Mouse (Mus musculus) gastrocnemius, adult 2 months (tissue): ENCODE measurements around the gene Krit1. TPM values are rescaled to one million over a fixed set of nuclear protein-coding genes. Genes with fewer than 3 reads are reported as not detected.
A peak's percentile ranks its signal among the peaks of the same experiment; 100 is the strongest.
"Not testable (repeated sequence)": the region's sequence is repeated elsewhere in the genome, so short reads cannot be mapped to it uniquely, and the experiment has no call there.

Source experiments
- DNase-seq: peaks from one replicate; pipeline ENCODE4 v3.0.0; 2022
- H3K27ac ChIP-seq: fragments of 200-600 bp; 2 replicates; pipeline ENCODE4 v1.8.1; 2022; ENCODE audit warnings: mild to moderate bottlenecking
- H3K4me3 ChIP-seq: fragments of 200-600 bp; 2 replicates; pipeline ENCODE4 v1.8.1; 2022; ENCODE audit warnings: mild to moderate bottlenecking, moderate library complexity
- CTCF ChIP-seq: fragments of 200-600 bp; IDR thresholded peaks from 2 replicates; pipeline ENCODE4 v1.8.1; 2022; ENCODE audit warnings: antibody characterized with exemption, mild to moderate bottlenecking, moderate library complexity
- intact Hi-C: fragments of 180-260 bp; cut with DNase I; formaldehyde crosslinking; loops from one replicate; pipeline ENCODE4 v1.15.1; 2025
- long read RNA-seq, 2 experiments: library from polyadenylated mRNA; stranded (forward); transcript quantifications; one replicate each; pipeline ENCODE4 v2.0.0; 2021
- total RNA-seq, 2 experiments: library from RNA; stranded (reverse); gene quantifications; 2 replicates each; pipeline ENCODE4 v1.2.3; 2021

Krit1 gene
- 10 to 100 TPM; 15.4 to 21.3 TPM for total RNA-seq
- long read RNA-seq, experiment 1, full-length matches to known transcripts: 7 of 18 reads
- long read RNA-seq, experiment 1, partial matches to known transcripts: 2 of 18 reads
- long read RNA-seq, experiment 1, other reads (novel, unspliced or antisense): 9 of 18 reads
- long read RNA-seq, experiment 2, transcript Krit1-201 (17 exons, 2,930 nt): major isoform, 6 of 17 reads
- long read RNA-seq, experiment 2, partial matches to known transcripts: 1 of 17 reads
- long read RNA-seq, experiment 2, other reads (novel, unspliced or antisense): 10 of 17 reads

DNA sequence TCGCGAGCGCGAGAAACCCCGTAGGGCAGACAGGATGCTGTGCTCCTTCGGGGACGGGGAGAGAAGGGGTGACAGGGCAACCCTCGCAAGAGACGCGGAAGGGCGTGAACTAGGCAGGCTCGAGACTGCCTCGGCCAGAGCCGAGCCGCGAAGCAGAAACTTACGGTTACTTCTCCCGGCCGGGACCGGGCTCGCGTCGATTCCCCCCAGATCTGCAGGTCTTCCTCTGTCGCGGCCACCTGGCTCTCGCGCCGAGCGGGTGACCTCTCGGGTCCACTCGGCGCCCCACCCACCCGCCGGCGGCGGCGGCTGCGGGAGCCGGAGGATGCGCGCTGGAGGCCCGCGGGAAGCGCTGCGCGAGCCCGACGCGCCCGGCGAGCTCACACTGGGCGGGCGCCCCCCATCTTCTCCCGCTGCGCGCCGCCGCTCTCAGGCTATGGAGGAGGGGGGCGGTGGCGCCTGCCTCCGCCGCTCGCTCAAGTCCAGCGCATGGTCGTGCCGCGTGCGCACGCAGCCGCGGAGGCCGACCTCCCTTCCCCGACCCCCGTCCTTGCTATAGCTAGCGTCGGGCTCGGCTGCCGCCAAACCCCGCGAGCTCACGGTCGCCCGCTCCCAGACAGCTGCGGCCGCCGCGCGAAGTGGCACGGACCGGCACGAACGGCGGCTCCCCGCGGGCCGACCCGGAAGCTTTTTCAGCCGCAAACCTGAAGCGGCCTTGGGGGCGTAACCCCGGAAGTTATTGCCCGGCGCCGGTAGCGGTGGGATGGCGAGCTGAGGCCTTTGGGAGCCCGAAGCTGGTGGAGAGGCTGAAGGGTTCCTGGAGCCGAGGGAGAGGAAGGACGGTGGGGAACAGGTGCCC is at the start of gene Krit1, which contains the start of gene Ankib1:
TSS of gene Krit1 (plus strand) at position 752 of the 859 bp plus-strand sequence.
TSS of gene Ankib1 (minus strand) at position 493 of the 859 bp plus-strand sequence.
- intact Hi-C loops: loop anchor here (5.0 to 10.0 kb wide), 2 partner anchors 155 to 392 kb away; partner anchors contain the start of gene Mterf1b
- H3K27ac ChIP-seq: peak within 1 kb of the TSS; percentile 87
- TF ChIP-seq CTCF: no peak
- peak; percentile 95 for DNase-seq
- peak within 1 kb of the TSS; percentile 92 for H3K4me3 ChIP-seq

DNA sequence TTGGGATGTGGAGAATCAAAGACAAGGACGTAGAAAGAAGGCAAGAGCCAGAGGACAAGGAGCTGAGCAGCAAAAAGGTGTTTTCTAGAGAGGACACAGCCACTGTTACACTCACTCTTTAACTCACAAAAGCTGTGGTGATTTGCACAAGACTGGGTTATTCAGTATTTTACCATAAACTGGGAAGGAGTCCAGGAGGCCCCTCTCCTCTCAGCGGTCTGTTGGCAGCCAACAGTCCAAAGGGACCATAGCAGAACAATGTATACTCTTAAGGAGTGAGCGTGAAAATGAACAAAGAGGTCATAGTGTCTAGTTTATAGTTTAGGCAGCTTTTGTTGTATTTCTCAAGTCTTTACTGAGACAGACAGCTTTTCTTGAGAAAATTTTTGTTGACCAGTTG is 31.5 kb upstream of the Krit1 start:
- DNase-seq: no peak
- TF ChIP-seq CTCF: no peak
- Histone ChIP-seq H3K27ac (no peak overlapping the region), H3K4me3 (no peak overlapping the region)
- intact Hi-C loops: no loop called here

DNA sequence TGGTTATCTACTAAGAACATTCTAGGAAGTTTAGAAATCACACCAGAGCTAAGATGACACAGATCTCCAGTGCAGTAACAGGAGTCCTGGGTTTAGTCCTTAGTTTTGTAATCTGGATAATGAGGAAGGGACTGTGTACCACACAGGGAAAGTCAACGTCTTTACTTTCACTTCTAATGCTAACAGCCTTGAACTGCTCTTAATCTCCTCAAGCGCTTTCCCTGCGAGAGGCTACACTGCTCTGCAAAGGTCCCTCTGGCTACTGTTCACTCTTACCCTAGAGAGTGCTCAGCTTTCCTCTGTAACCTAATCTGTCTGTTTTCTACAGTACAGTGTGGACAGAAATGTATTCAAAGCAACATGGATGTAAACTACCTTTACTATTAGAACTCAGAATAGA is 31.0 kb upstream of the Krit1 start:
- H3K4me3 ChIP-seq: no peak overlapping the region
- no peak for TF ChIP-seq CTCF
- no peak for DNase-seq
- no peak overlapping the region for H3K27ac ChIP-seq
- intact Hi-C loops: no loop called here

DNA sequence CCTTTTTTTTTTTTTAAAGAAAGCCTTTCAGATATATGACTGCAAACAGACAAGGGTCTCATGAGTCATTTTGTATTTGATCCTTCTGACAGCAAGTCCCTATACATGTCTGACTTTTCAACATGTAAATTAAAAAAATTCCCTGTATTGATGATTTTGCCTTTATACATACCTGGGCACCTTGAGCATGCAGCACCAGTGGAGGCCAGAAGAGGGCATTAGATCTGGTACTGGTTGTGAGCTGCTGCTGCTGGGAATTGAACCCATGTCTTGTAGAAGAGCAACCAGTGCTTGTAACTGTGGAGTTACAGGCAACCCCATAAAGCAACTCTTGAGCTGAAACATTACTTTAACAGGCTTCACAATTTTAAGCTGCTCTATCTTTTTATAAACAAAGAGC is 20.3 kb upstream of the Krit1 start:
- peak; percentile 33 for TF ChIP-seq CTCF
- DNase-seq: no peak
- no peak overlapping the region for H3K27ac ChIP-seq
- H3K4me3 ChIP-seq: no peak overlapping the region
- intact Hi-C loops: no loop called here

DNA sequence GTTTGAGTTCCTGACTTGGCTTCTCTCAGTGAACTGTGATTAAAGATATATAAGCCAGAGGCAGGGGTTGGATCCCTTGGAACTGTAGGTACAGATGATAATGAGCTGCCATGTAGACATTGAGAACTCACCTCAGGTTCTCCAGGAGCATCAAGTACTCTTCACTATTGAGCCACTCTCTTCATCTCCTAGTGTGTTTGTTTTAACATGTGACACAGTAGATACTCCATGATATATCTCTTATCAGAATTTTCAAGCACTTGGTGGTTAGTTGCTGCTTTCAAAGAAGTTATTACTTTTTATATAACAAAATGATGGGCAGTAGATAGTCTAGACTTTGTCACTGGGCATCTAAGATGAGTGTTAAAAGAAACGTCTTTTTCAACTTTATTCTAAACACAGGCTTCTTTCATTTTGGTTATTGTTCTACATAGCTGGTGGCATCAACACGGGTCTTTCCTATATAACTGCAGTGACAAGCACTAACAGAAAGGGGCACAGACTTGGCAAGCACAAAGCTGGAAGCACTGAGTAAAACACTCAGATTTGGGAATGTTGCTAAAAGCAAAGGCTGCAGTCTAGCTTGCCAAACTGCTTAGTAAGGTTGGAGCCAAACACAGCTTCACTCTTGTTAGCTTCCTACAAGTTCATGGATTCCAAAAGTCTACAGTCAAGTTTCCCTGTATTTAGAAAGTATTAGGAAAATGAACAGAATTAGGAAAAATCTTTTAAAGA is 18.9 kb upstream of the Krit1 start:
- no peak for DNase-seq
- Histone ChIP-seq H3K27ac (no peak overlapping the region), H3K4me3 (no peak overlapping the region)
- intact Hi-C loops: no loop called here
- no peak for TF ChIP-seq CTCF

DNA sequence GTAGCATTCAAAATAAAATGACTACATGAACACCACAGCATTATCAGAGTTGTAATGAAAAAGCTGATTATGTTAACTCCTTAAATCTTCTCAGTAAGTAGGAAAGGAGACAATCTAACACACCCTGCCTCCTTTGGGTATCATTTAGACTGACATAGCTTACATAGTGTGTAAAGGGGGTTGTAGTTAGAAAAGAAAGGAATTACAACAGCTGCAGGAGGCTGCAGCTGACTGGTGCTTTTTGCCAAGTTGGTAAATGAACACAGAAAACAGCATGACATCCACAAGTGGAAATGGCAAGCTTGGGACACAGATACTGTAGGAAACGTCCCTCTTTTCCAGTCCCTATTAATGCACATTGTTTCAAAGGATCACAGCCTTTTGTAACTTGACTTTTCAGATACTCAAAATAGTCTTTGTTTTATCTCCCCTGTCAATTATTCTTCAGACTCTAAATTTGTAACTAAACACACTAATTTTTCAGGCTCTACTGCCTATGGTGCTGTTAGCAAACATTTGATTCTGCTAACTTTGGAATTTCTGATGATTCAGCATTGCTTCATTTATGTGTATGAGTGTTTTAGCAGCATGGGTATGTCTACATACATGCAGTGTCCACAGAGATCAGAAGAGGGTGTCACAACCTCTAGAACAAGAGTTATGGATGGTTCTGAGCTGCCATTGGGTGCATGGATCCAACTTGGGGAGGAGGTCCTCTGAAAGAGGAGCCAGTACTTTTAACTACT is 18.1 kb upstream of the Krit1 start:
- H3K27ac ChIP-seq: no peak overlapping the region; the same call in 1 of the 2 replicates
- no peak for DNase-seq
- intact Hi-C loops: no loop called here
- no peak overlapping the region for H3K4me3 ChIP-seq
- TF ChIP-seq CTCF: no peak

DNA sequence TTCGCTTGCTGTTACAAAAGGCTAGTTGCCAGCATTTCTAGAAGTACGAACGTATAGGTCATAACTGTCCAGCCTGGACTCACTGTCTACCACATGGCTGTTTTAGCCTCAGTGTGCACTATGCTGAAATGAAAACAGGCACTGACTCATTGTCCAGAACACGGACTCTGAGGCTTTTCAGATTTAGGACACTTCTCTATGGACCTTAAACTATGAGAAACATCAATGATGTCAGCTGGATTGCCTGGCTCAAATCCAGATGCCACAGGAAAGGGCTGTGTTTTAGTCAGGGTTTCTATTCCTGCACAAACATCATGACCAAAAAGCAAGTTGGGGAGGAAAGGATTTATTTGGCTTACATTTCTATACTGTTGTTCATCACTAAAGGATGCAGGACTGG is 15.4 kb upstream of the Krit1 start:
- TF ChIP-seq CTCF: no peak
- H3K27ac ChIP-seq: no peak overlapping the region
- no peak overlapping the region for H3K4me3 ChIP-seq
- DNase-seq: peak; percentile 21
- intact Hi-C loops: no loop called here

DNA sequence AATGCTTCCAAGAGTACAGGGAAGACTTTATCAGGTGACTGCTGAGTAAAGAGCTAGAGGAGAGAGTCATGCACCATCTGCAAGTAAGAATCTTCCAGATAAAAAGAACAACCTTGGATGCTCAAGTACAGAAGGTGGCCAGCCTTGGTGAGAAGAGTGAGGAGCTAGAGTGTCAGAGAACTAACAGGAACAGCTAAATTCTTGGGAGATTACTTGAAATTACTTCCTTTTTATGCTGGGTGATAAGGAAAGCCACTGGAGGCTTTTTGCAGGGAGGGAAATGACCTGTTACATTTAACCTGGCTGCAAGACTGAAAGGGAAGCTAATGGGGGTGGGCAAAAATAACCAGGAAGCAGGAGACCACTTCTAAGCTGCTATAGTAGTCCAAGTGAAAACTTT is 11.9 kb upstream of the Krit1 start:
- no peak for DNase-seq
- TF ChIP-seq CTCF: no peak
- Histone ChIP-seq H3K27ac (no peak overlapping the region), H3K4me3 (no peak overlapping the region)
- intact Hi-C loops: no loop called here

DNA sequence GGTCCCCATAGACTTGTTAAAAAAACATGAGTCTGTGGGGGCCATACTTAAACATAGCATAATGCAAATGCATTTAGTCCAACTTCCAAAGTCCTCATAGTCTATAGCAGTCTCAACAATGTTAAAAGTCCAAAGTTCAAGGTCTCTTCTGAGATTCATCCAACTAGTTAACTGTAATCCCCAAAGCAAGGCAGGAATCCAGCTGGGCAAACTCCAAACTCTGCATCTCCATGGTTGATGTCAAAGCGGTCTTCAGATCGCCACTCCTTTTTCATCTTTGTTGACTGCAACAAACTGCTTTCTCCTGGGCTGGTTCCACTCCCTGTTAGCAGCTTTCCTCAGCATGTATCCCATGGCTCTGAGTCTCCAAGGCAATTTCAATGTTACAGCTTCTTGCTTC is 5.9 kb upstream of the Krit1 start:
- DNase-seq, H3K27ac ChIP-seq, intact Hi-C loops, H3K4me3 ChIP-seq: not testable (repeated sequence)

DNA sequence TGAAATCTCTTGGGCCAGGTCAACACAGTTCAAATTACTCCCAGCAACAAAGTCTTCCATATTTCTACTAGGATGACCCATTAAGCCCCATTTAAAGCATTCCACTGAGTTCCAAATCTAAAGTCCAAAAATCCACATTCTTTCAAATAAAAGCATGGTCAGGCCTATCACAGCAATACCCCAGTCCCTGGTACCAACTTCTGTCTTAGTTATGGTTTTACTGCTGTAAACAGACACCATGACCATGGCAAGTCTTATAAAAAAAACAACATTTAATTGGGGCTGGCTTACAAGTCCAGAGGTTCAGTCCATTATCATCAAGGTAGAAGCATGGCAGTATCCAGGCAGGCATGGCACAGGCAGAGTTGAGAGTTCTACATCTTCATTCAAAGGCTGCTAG is 4.3 kb upstream of the Krit1 start:
- DNase-seq, H3K4me3 ChIP-seq, H3K27ac ChIP-seq, intact Hi-C loops: not testable (repeated sequence)

DNA sequence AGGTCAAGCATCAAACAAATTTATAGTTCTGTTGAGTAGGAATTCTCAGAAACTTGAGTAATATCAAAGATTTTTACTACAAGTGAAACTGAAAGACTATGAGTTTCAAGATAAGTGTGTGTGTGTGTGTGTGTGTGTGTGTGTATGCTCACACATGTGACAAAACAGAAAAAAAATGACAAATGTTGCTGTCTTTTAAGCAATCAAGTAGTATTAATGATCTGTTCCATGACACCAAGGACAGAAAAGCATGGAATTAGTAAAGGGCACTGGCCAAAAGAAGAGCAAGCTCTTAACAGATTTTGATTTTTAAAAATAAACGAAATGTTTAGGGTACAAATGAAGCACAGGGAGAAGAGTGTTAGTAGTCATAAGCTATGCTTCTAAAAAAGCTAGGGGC is 2.9 kb upstream of the Krit1 start:
- DNase-seq: no peak
- Histone ChIP-seq H3K4me3 (no peak overlapping the region), H3K27ac (no peak overlapping the region)
- intact Hi-C loops: loop anchor here (5.0 to 10.0 kb wide), 2 partner anchors 153 to 395 kb away; partner anchors contain the start of gene Mterf1b
- no peak for TF ChIP-seq CTCF

DNA sequence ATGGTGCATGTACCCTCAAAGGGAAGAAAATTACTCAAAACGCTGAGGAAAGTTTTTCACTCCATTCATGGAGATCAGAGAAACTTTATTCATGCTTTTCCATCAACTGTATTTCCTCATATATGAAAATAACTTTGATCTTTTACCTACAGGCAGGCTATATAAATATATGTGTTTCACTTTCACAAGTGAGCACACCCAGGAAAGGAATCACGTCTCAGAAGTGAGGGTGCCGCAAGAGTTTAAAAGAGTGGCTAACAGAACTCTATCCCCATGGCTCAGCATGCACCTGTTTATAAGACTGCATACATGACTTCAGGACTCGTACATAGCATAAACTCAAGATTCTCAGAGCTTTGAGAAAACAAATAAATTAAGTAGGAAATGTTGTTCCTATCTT is 2.1 kb upstream of the Krit1 start:
- no peak for DNase-seq
- H3K4me3 ChIP-seq: no peak overlapping the region
- no peak for TF ChIP-seq CTCF
- intact Hi-C loops: loop anchor here (5.0 to 10.0 kb wide), 2 partner anchors 154 to 394 kb away; partner anchors contain the start of gene Mterf1b
- no peak overlapping the region for H3K27ac ChIP-seq
